Comparison of ENCODE assay signal across 9 mouse cellular contexts in genomic region chr13:56601199-56601598, GRCm38 (mm10). TPM values are rescaled to one million over a fixed set of nuclear protein-coding genes. Genes with fewer than 3 reads are reported as not detected.
DNase-seq lines count a peak whose midpoint lies in the region; ATAC-seq and TF ChIP-seq lines count a peak whose summit lies in the region.
"Had no signal": no experiment of that assay in that cellular context is flagged by ENCODE, and none has a peak within 500 bp of the region (broad histone marks: within the 10 kb centered on the region; RNA-seq: fewer than 3 reads in every experiment).

No protein-coding gene starts in this region.

- H3K4me1 ChIP-seq in lung, embryonic 15.5 days: peaks cover 53% of the 10 kb centered on the region
- H3K4me1 ChIP-seq in lung, adult 2 months (ENCODE audit: control insufficient read depth, insufficient read depth, low read length): peaks cover 19% of the 10 kb centered on the region
- H3K4me1 ChIP-seq in embryonic facial prominence, embryonic 14.5 days (ENCODE audit: control insufficient read depth, insufficient read depth, low read length): peaks cover 41% of the 10 kb centered on the region
- H3K4me1 ChIP-seq in hindbrain, embryonic 10.5 days (replicated peaks): peaks cover 34% of the 10 kb centered on the region
- peaks cover 33% of the 10 kb centered on the region for H3K4me1 ChIP-seq in neural tube, embryonic 13.5 days (replicated peaks)

- no peak overlapping the region for H3K4me2 ChIP-seq in lung, embryonic 15.5 days
- no peak overlapping the region for H3K4me2 ChIP-seq in embryonic facial prominence, embryonic 14.5 days (ENCODE audit: low read depth, low read length)
- no peak overlapping the region for H3K4me2 ChIP-seq in neural tube, embryonic 13.5 days

- ATAC-seq in lung, embryonic 15.5 days (ENCODE audit: borderline replicate concordance, extremely low read depth, low FRiP score, low TSS enrichment): peak; percentile 63
- ATAC-seq in embryonic facial prominence, embryonic 14.5 days (ENCODE audit: low read depth): peak; percentile 75
- no peak for ATAC-seq in neural tube, embryonic 13.5 days (ENCODE audit: low read depth)
- no peak for ATAC-seq in megakaryocyte-erythroid progenitor cell, adult 5-6 weeks (replicated peaks; ENCODE audit: low FRiP score, low TSS enrichment, poor library complexity, severe bottlenecking)

- no peak for TF ChIP-seq CTCF in lung, adult 2 months (IDR thresholded peaks at IDR 0.05; ENCODE audit: insufficient read depth, low read length)

- TF ChIP-seq POLR2A in lung, adult 2 months (IDR thresholded peaks at IDR 0.05; ENCODE audit: borderline replicate concordance, extremely low read depth, low read depth, low read length): no peak

- H3K9me3 ChIP-seq in lung, embryonic 15.5 days: no peaks in the 10 kb centered on the region
- H3K9me3 ChIP-seq in embryonic facial prominence, embryonic 14.5 days (ENCODE audit: control insufficient read depth, low read length): no peaks in the 10 kb centered on the region
- H3K9me3 ChIP-seq in hindbrain, embryonic 10.5 days: no peaks in the 10 kb centered on the region
- no peaks in the 10 kb centered on the region for H3K9me3 ChIP-seq in neural tube, embryonic 13.5 days

- no peaks in the 10 kb centered on the region for H3K27me3 ChIP-seq in lung, embryonic 15.5 days
- H3K27me3 ChIP-seq in embryonic facial prominence, embryonic 14.5 days (replicated peaks; ENCODE audit: control insufficient read depth, insufficient read depth, low read length): no peaks in the 10 kb centered on the region
- H3K27me3 ChIP-seq in hindbrain, embryonic 10.5 days (ENCODE audit: insufficient read depth, poor library complexity, severe bottlenecking): no peaks in the 10 kb centered on the region
- no peaks in the 10 kb centered on the region for H3K27me3 ChIP-seq in neural tube, embryonic 13.5 days

- 21% methylated on average over 11 of the region's 11 CpGs for WGBS in lung, embryonic 15.5 days
- 59% methylated on average over 11 of the region's 11 CpGs for WGBS in lung, adult 2 months
- 19% methylated on average over 11 of the region's 11 CpGs for WGBS in embryonic facial prominence, embryonic 14.5 days
- 42% methylated on average over 11 of the region's 11 CpGs for WGBS in hindbrain, embryonic 10.5 days
- 38% methylated on average over 11 of the region's 11 CpGs for WGBS in neural tube, embryonic 13.5 days

- H3K27ac ChIP-seq in lung, embryonic 15.5 days: peak overlapping the region; percentile 81
- peak overlapping the region; percentile 85 for H3K27ac ChIP-seq in embryonic facial prominence, embryonic 14.5 days (replicated peaks; ENCODE audit: low read depth, low read length)
- peak overlapping the region; percentile 80 for H3K27ac ChIP-seq in hindbrain, embryonic 10.5 days
- H3K27ac ChIP-seq in neural tube, embryonic 13.5 days (replicated peaks): peak overlapping the region; percentile 54
- H3K27ac ChIP-seq: liver, embryonic 14.5 days had no signal

- H3K9ac ChIP-seq in lung, embryonic 15.5 days: no peak overlapping the region
- no peak overlapping the region for H3K9ac ChIP-seq in embryonic facial prominence, embryonic 14.5 days (ENCODE audit: low read depth, low read length)
- no peak overlapping the region for H3K9ac ChIP-seq in neural tube, embryonic 13.5 days
- H3K9ac ChIP-seq: liver, embryonic 14.5 days had no signal

- H3K4me3 ChIP-seq in lung, embryonic 15.5 days: no peak overlapping the region
- no peak overlapping the region for H3K4me3 ChIP-seq in lung, adult 2 months (replicated peaks; ENCODE audit: extremely low read depth, low read depth, low read length)
- H3K4me3 ChIP-seq in embryonic facial prominence, embryonic 14.5 days (ENCODE audit: low read depth, low read length): no peak overlapping the region
- H3K4me3 ChIP-seq in hindbrain, embryonic 10.5 days: no peak overlapping the region
- no peak overlapping the region for H3K4me3 ChIP-seq in neural tube, embryonic 13.5 days

- DNase-seq in lung, adult 2 months: no peak
- DNase-seq in embryonic facial prominence, embryonic 14.5 days (ENCODE audit: low spot score): peak; percentile 72
- peak; percentile 36 for DNase-seq in hindbrain, embryonic 10.5 days (ENCODE audit: low spot score)
- no peak for DNase-seq in right cerebral cortex, postnatal 25 days
- no peak for DNase-seq in layer of hippocampus, postnatal 14 days (ENCODE audit: low spot score in 2 of 2)

- no peaks in the 10 kb centered on the region for H3K36me3 ChIP-seq in lung, embryonic 15.5 days
- H3K36me3 ChIP-seq in embryonic facial prominence, embryonic 14.5 days (ENCODE audit: control insufficient read depth, insufficient read depth, low read length): no peaks in the 10 kb centered on the region
- no peaks in the 10 kb centered on the region for H3K36me3 ChIP-seq in hindbrain, embryonic 10.5 days
- no peaks in the 10 kb centered on the region for H3K36me3 ChIP-seq in neural tube, embryonic 13.5 days

RNA-seq across cellular contexts. Expression of gene Tgfbi, which starts 8.1 kb away (rescaled TPM):
- polyA plus RNA-seq in lung, embryonic 15.5 days (2015; fragmentation: Nextera tagmentation; extraction: Ambion mirVana): 189 TPM in 2 replicates
- polyA plus RNA-seq in lung, adult 2 months (2012; rRNA removed): 50.8 and 53.9 TPM in 2 replicates
- 60.1 and 79.9 TPM in 2 replicates for polyA plus RNA-seq in embryonic facial prominence, embryonic 14.5 days (2014; fragmentation: Nextera tagmentation; extraction: Ambion mirVana)
- polyA plus RNA-seq in hindbrain, embryonic 10.5 days (2016; fragmentation: Nextera tagmentation; extraction: Ambion mirVana): 38.4 and 42.9 TPM in 2 replicates
- polyA plus RNA-seq in neural tube, embryonic 13.5 days (2015; fragmentation: Nextera tagmentation; extraction: Ambion mirVana): 15.3 and 25.2 TPM in 2 replicates
- total RNA-seq in megakaryocyte-erythroid progenitor cell, adult 5-6 weeks (2014; fragmentation: Nextera tagmentation): 0.28 TPM in 1 of 2 replicates, not detected in the other
- 0.72 and 1.5 TPM in 2 replicates for total RNA-seq in megakaryocyte-erythroid progenitor cell, adult 5-6 weeks (2017)
- 1 to 10 TPM; 3.3 to 4.7 TPM for total RNA-seq in layer of hippocampus, postnatal 14 days (2021)

RNA-seq across cellular contexts. Expression of gene Lect2, which starts 52.9 kb away (rescaled TPM):
- 0.53 TPM in 1 of 2 replicates, not detected in the other for polyA plus RNA-seq in lung, embryonic 15.5 days (2015; fragmentation: Nextera tagmentation; extraction: Ambion mirVana)
- polyA plus RNA-seq in lung, adult 2 months (2012; rRNA removed): not detected in 2 replicates
- 0.21 TPM in 1 of 2 replicates, not detected in the other for polyA plus RNA-seq in embryonic facial prominence, embryonic 14.5 days (2014; fragmentation: Nextera tagmentation; extraction: Ambion mirVana)
- not detected in 2 replicates for polyA plus RNA-seq in hindbrain, embryonic 10.5 days (2016; fragmentation: Nextera tagmentation; extraction: Ambion mirVana)
- polyA plus RNA-seq in neural tube, embryonic 13.5 days (2015; fragmentation: Nextera tagmentation; extraction: Ambion mirVana): not detected in 2 replicates
- not detected in 2 replicates for total RNA-seq in megakaryocyte-erythroid progenitor cell, adult 5-6 weeks (2014; fragmentation: Nextera tagmentation)
- not detected in 2 replicates for total RNA-seq in megakaryocyte-erythroid progenitor cell, adult 5-6 weeks (2017)
- total RNA-seq in layer of hippocampus, postnatal 14 days (2021): not detected

Comparison
In these comparisons a context has a peak if more than half of its experiments do, and no peak if none do; other contexts are left out.
1. ATAC-seq: peak in lung, embryonic 15.5 days (single experiment) and embryonic facial prominence, embryonic 14.5 days (single experiment); none in neural tube, embryonic 13.5 days (single experiment) and megakaryocyte-erythroid progenitor cell, adult 5-6 weeks (single experiment).
2. DNase-seq: peak in embryonic facial prominence, embryonic 14.5 days (single experiment) and hindbrain, embryonic 10.5 days (single experiment); none in lung, adult 2 months (single experiment), right cerebral cortex, postnatal 25 days (single experiment) and layer of hippocampus, postnatal 14 days (0 of 2).
3. Peak in every context shown above with its lines, with median percentiles within 50 percentile points of each other: H3K27ac ChIP-seq.